Mouse (Mus musculus) lung, embryonic 16.5 days (tissue): ENCODE measurements around the gene Atp2c2. TPM values are rescaled to one million over a fixed set of nuclear protein-coding genes. Genes with fewer than 3 reads are reported as not detected.

ENCODE experiments used
- ATAC-seq: fragments of 200-750 bp; cut with Nextera tagmentation; 2 replicates; pipeline ENCODE4 v1.8.0; 2017; ENCODE audit warnings: low read depth, mild to moderate bottlenecking, moderate library complexity
- H3K27ac ChIP-seq: fragments of 300-500 bp; sonication (generic); 2 replicates; pipeline ENCODE4 v1.5.1; 2014; ENCODE audit warnings: mild to moderate bottlenecking, control low read depth, low read length
- H3K27me3 ChIP-seq: fragments of 300-500 bp; sonication (generic); 2 replicates; pipeline ENCODE4 v1.6.1; 2014; ENCODE audit warnings: low read depth, low read length, mixed read lengths; ENCODE audit not compliant: control insufficient read depth, insufficient read depth
- H3K36me3 ChIP-seq: fragments of 300-500 bp; sonication (generic); 2 replicates; pipeline ENCODE4 v1.6.1; 2014; ENCODE audit warnings: low read length; ENCODE audit not compliant: control insufficient read depth, insufficient read depth
- H3K4me1 ChIP-seq: fragments of 300-500 bp; sonication (generic); replicated peaks from 2 replicates; pipeline ENCODE4 v1.6.1; 2014; ENCODE audit warnings: low read length, mixed read lengths; ENCODE audit not compliant: control insufficient read depth, insufficient read depth
- H3K4me2 ChIP-seq: fragments of 300-500 bp; sonication (generic); 2 replicates; pipeline ENCODE4 v1.6.1; 2014; ENCODE audit warnings: low read depth, low read length, control low read depth
- H3K4me3 ChIP-seq: fragments of 300-500 bp; sonication (generic); 2 replicates; pipeline ENCODE4 v1.5.1; 2014; ENCODE audit warnings: mild to moderate bottlenecking, low read length, control low read depth
- H3K9ac ChIP-seq: fragments of 300-500 bp; sonication (generic); 2 replicates; pipeline ENCODE4 v1.6.1; 2014; ENCODE audit warnings: low read length, control low read depth
- H3K9me3 ChIP-seq: fragments of 300-500 bp; sonication (generic); 2 replicates; pipeline ENCODE4 v1.6.1; 2016; ENCODE audit warnings: low read length; ENCODE audit not compliant: control insufficient read depth
- WGBS: fragments of 180-500 bp; shearing (Covaris S2); extraction: QIAGEN DNeasy Blood & Tissue Kit; methylation state at CpG from one replicate; pipeline ENCODE4 v1.1.7; 2014; 5-methylcytosine and 5-hydroxymethylcytosine counted together
- polyA plus RNA-seq: library from polyadenylated mRNA; unstranded; fragments of >200 nt; fragmentation: Nextera tagmentation; extraction: Ambion mirVana; gene quantifications from 2 replicates; pipeline ENCODE4 v1.2.1, GENCODE M21; 2015

The Atp2c2 gene
- polyA plus RNA-seq, 1 experiment from 2014 or later = 4.0 TPM

GRCm38 (mm10) chr8:119744604-119745003 is 44.8 kb downstream of the Atp2c2 start:
- 61% methylated on average over 4 of the region's 4 CpGs for WGBS

GRCm38 (mm10) chr8:119755238-119756146 is 55.7 kb downstream of the Atp2c2 start:
- peak overlapping the region; percentile 9; the same call in 1 of the 2 replicates for H3K27ac ChIP-seq
- H3K36me3 ChIP-seq = no peaks in the 10 kb centered on the region
- H3K27me3 ChIP-seq = no peaks in the 10 kb centered on the region
- WGBS = 18% methylated on average over 28 of the region's 28 CpGs
- peak overlapping the region; percentile 49 for H3K4me2 ChIP-seq
- peak overlapping the region; percentile 32; the same call in 1 of the 2 replicates for H3K9ac ChIP-seq
- no peaks in the 10 kb centered on the region for H3K9me3 ChIP-seq
- ATAC-seq = peak; percentile 74
- H3K4me3 ChIP-seq = peak overlapping the region; percentile 36
- peaks cover 6% of the 10 kb centered on the region; the same call in 1 of the 2 replicates for H3K4me1 ChIP-seq

More at GRCm38 (mm10) chr8:119744604-119745003, 44.8 kb downstream of the Atp2c2 start:
- H3K36me3 ChIP-seq = no peaks in the 10 kb centered on the region
- no peak overlapping the region for H3K4me3 ChIP-seq
- H3K9me3 ChIP-seq = no peaks in the 10 kb centered on the region
- no peaks in the 10 kb centered on the region for H3K27me3 ChIP-seq
- H3K4me1 ChIP-seq = peaks cover 10% of the 10 kb centered on the region
- H3K4me2 ChIP-seq = no peak overlapping the region
- H3K9ac ChIP-seq = no peak overlapping the region
- no peak overlapping the region for H3K27ac ChIP-seq
- no peak for ATAC-seq

- peaks cover 6% of the 10 kb centered on the region; the same call in 1 of the 2 replicates for H3K4me1 ChIP-seq
- no peak overlapping the region; the same call in 1 of the 2 replicates for H3K9ac ChIP-seq
- H3K9me3 ChIP-seq = no peaks in the 10 kb centered on the region
- H3K36me3 ChIP-seq = no peaks in the 10 kb centered on the region
- no peaks in the 10 kb centered on the region for H3K27me3 ChIP-seq
- peak overlapping the region; percentile 49 for H3K4me2 ChIP-seq
- H3K4me3 ChIP-seq = no peak overlapping the region
- WGBS = 71% methylated on average over 2 of the region's 2 CpGs
- H3K27ac ChIP-seq = no peak overlapping the region
- no peak for ATAC-seq
Observed at GRCm38 (mm10) chr8:119756147-119756461, 56.3 kb downstream of the Atp2c2 start.

GRCm38 (mm10) chr8:119756538-119756937 is 56.7 kb downstream of the Atp2c2 start:
- peak; percentile 24; the same call in 1 of the 2 replicates for ATAC-seq
- Histone ChIP-seq H3K4me2 (no peak overlapping the region), H3K36me3 (no peaks in the 10 kb centered on the region), H3K4me1 (peaks cover 6% of the 10 kb centered on the region; the same call in 1 of the 2 replicates), H3K4me3 (no peak overlapping the region), H3K9me3 (no peaks in the 10 kb centered on the region), H3K27ac (no peak overlapping the region), H3K27me3 (no peaks in the 10 kb centered on the region), H3K9ac (no peak overlapping the region)
- WGBS = 43% methylated on average over 5 of the region's 5 CpGs

GRCm38 (mm10) chr8:119761692-119762091 is 61.9 kb downstream of the Atp2c2 start:
- Histone ChIP-seq H3K27ac (no peak overlapping the region), H3K4me1 (peaks cover 5% of the 10 kb centered on the region; the same call in 1 of the 2 replicates), H3K27me3 (no peaks in the 10 kb centered on the region), H3K4me3 (no peak overlapping the region), H3K9ac (no peak overlapping the region), H3K9me3 (no peaks in the 10 kb centered on the region), H3K4me2 (no peak overlapping the region), H3K36me3 (peaks cover 1% of the 10 kb centered on the region; the same call in 1 of the 2 replicates)
- no peak for ATAC-seq
- WGBS = 86% methylated on average over 11 of the region's 11 CpGs

- no peak overlapping the region for H3K4me3 ChIP-seq
- no peaks in the 10 kb centered on the region for H3K9me3 ChIP-seq
- H3K4me2 ChIP-seq = no peak overlapping the region
- ATAC-seq = no peak
- 86% methylated on average over 21 of the region's 21 CpGs for WGBS
- H3K4me1 ChIP-seq = peaks cover 4% of the 10 kb centered on the region; the same call in 1 of the 2 replicates
- H3K27me3 ChIP-seq = no peaks in the 10 kb centered on the region
- H3K9ac ChIP-seq = no peak overlapping the region
- H3K36me3 ChIP-seq = peaks cover 4% of the 10 kb centered on the region
- H3K27ac ChIP-seq = no peak overlapping the region
Observed at GRCm38 (mm10) chr8:119762226-119763220, 62.7 kb downstream of the Atp2c2 start.

- no peaks in the 10 kb centered on the region for H3K27me3 ChIP-seq
- H3K9ac ChIP-seq = no peak overlapping the region
- 82% methylated on average over 10 of the region's 10 CpGs for WGBS
- H3K4me1 ChIP-seq = peaks cover 4% of the 10 kb centered on the region; the same call in 1 of the 2 replicates
- ATAC-seq = no peak
- no peak overlapping the region for H3K27ac ChIP-seq
- H3K4me2 ChIP-seq = no peak overlapping the region
- H3K36me3 ChIP-seq = peaks cover 14% of the 10 kb centered on the region
- no peaks in the 10 kb centered on the region for H3K9me3 ChIP-seq
- H3K4me3 ChIP-seq = no peak overlapping the region
Observed at GRCm38 (mm10) chr8:119765311-119765710, 65.5 kb downstream of the Atp2c2 start.

- Histone ChIP-seq H3K4me1 (peaks cover 4% of the 10 kb centered on the region; the same call in 1 of the 2 replicates), H3K9ac (no peak overlapping the region), H3K4me2 (no peak overlapping the region), H3K27me3 (no peaks in the 10 kb centered on the region), H3K36me3 (peaks cover 14% of the 10 kb centered on the region), H3K27ac (no peak overlapping the region), H3K4me3 (no peak overlapping the region), H3K9me3 (no peaks in the 10 kb centered on the region)
- WGBS = 68% methylated on average over 22 of the region's 22 CpGs
- ATAC-seq = peak; percentile 32; the same call in 1 of the 2 replicates
Observed at GRCm38 (mm10) chr8:119765761-119766444, 66.1 kb downstream of the Atp2c2 start.
